Mouse (Mus musculus): ENCODE data around the gene Ppa1.

DNA sequence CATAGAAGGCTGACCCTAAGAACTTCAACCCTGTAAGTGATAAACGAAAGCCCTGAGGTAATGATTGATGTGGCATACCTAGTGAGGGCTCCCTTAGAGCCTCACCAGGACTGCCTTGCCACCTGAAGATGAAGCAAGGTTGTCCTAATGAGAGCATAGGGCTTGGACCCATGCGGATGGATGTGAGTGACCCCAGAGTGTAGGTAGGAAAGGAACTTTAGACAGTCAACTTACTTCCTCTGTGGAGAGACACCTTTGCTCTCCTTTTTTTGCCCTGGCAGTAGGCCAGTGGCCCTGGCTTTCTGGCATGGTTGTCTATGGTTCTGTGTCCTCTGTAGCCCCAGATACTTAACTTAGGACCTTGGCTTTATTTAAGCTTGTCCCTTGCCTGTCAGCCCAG is 48.7 kb downstream of the Ppa1 start:
- no peak for TF ChIP-seq CTCF (IDR thresholded peaks at IDR 0.05; ENCODE audit: borderline replicate concordance, extremely low read depth, insufficient read depth, insufficient read length)
- no peak for TF ChIP-seq POLR2A (IDR thresholded peaks at IDR 0.05; ENCODE audit: borderline replicate concordance, extremely low read depth, insufficient read depth, insufficient read length, poor library complexity, severe bottlenecking)

Measured in brain, embryonic 14.5 days (tissue).